Mouse (Mus musculus): ENCODE data around the gene Nab2.

- no peak for TF ChIP-seq CTCF (IDR thresholded peaks at IDR 0.05; ENCODE audit: low read depth)
- TF ChIP-seq EP300 (IDR thresholded peaks at IDR 0.05; ENCODE audit: low read depth) = no peak
Measured at GRCm38 (mm10) chr10:127679881-127680280, 11.5 kb upstream of the Nab2 start.

All from liver, embryonic 14.5 days (tissue).